Mouse (Mus musculus): ENCODE results near the gene Tmc3.

GRCm38 (mm10) chr7:83643581-83643980, 58.9 kb downstream of the Tmc3 start:
- TF ChIP-seq POLR2A (IDR thresholded peaks at IDR 0.05; ENCODE audit: borderline replicate concordance, low read depth, low read length) (no peak), CTCF (IDR thresholded peaks at IDR 0.05; ENCODE audit: low read depth, low read length) (no peak)

Data from bone marrow macrophage, adult 2 months (primary cell).